Mouse (Mus musculus): ENCODE measurements around the gene Gm8232. TPM values are rescaled to one million over a fixed set of nuclear protein-coding genes. Genes with fewer than 3 reads are reported as not detected.

Gm8232 gene
- not detected in 2 replicates for polyA plus RNA-seq (2012; rRNA removed; ENCODE audit: low replicate concordance)

DNA sequence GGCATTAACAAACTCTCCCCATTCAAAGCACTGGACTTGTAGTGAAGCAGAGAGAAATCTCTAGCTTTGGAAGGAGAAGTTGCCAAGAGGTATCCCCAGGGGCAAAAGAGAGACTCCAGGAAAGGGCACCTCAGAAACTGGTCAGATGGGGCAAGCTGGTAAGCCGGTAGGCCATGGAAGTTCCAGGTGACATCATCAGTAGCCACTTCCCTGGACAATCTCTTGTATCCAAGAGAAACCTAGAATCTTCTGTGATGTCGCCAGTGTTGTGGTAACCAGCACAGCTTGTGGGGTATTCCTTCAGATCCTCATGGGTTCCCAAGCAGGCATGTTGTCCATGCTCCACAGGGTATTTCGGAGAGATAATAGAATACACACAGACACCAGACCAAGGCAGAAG lies at the start of gene Gm8232:
Gm8232 (plus strand) TSS at position 301 of the 400 bp plus-strand sequence.

GRCm38 (mm10) chr14:44410588-44410987 lies 22.8 kb upstream of the Gm8232 start, which contains the start of gene Gm3371:
Gene Gm3371 (minus strand): TSS chr14:44410688.

Other genes with a start within 250 kb of the Gm8232 start
- not detected in 2 replicates for gene Gm8212, start 236.0 kb upstream of the Gm8232 start, polyA plus RNA-seq (2012; rRNA removed; ENCODE audit: low replicate concordance)
- gene 4930503E14Rik, start 220.4 kb upstream of the Gm8232 start, polyA plus RNA-seq (2012; rRNA removed; ENCODE audit: low replicate concordance), result not detected in 2 replicates
- not detected in 2 replicates for gene Gm8220, start 148.1 kb upstream of the Gm8232 start, polyA plus RNA-seq (2012; rRNA removed; ENCODE audit: low replicate concordance)
- not detected in 2 replicates for gene Gm5930, start 95.1 kb upstream of the Gm8232 start, polyA plus RNA-seq (2012; rRNA removed; ENCODE audit: low replicate concordance)
- not detected in 2 replicates for gene Gm8229, start 68.3 kb upstream of the Gm8232 start, polyA plus RNA-seq (2012; rRNA removed; ENCODE audit: low replicate concordance)
- gene Gm3371, start 22.9 kb upstream of the Gm8232 start, polyA plus RNA-seq (2012; rRNA removed; ENCODE audit: low replicate concordance), result not detected in 2 replicates
- gene BC061237, start 58.8 kb downstream of the Gm8232 start, polyA plus RNA-seq (2012; rRNA removed; ENCODE audit: low replicate concordance), result not detected in 2 replicates
- gene Gm17093, start 84.6 kb downstream of the Gm8232 start, polyA plus RNA-seq (2012; rRNA removed; ENCODE audit: low replicate concordance), result not detected in 2 replicates
- not detected in 2 replicates for gene Gm8247, start 149.5 kb downstream of the Gm8232 start, polyA plus RNA-seq (2012; rRNA removed; ENCODE audit: low replicate concordance)
- not detected in 2 replicates for gene Gm5624, start 194.3 kb downstream of the Gm8232 start, polyA plus RNA-seq (2012; rRNA removed; ENCODE audit: low replicate concordance)

All from duodenum, adult 2 months (tissue).